Mouse (Mus musculus) layer of hippocampus, postnatal 14 days (tissue): Measurements from ENCODE around the gene Vmn2r70. TPM values are rescaled to one million over a fixed set of nuclear protein-coding genes. Genes with fewer than 3 reads are reported as not detected.

ENCODE experiments used
- DNase-seq, 2 experiments: peaks; one replicate each; pipeline ENCODE4 v3.0.0; 2021 to 2022; ENCODE audit warnings: low spot score in 2 of 2, mixed read lengths in 1 of 2
- long read RNA-seq, 2 experiments: library from polyadenylated mRNA; stranded (forward); transcript quantifications; one replicate each; pipeline ENCODE4 v2.0.0; 2021
- total RNA-seq, 2 experiments: library from RNA; stranded (reverse); gene quantifications; 2 replicates each; pipeline ENCODE4 v1.2.3; 2021

The Vmn2r70 gene
- total RNA-seq: not detected
- long read RNA-seq, experiment 1: 0 reads
- long read RNA-seq, experiment 2: 0 reads

- no peak for DNase-seq
These were observed at the start of gene Vmn2r70 for GRCm38 (mm10) chr7:85569092-85569491. Gene Vmn2r70, minus strand, starts transcription at chr7:85569192.

DNA sequence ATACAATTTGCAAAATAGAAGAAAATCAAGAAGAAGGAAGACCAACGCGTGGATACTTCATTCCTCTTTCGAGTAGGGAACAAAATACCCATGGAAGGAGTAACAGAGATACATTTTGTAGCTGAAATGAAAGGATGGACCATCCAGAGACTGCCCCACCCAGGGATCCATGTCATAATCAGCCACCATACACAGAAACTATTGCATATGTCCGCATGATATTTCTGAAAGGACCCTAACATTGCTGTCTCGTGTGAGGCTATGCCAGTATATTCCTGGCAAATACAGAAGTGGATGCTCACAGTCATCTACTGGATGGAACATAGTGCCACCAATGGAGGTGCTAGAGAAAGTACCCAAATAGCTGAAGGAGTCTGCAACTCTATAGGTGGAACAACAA, 6.2 kb downstream of the Vmn2r70 start, which contains the start of gene Vmn2r71:
Gene Vmn2r71, plus strand, starts transcription at position 301 of the 400 bp plus-strand sequence.
- no peak for DNase-seq

DNA sequence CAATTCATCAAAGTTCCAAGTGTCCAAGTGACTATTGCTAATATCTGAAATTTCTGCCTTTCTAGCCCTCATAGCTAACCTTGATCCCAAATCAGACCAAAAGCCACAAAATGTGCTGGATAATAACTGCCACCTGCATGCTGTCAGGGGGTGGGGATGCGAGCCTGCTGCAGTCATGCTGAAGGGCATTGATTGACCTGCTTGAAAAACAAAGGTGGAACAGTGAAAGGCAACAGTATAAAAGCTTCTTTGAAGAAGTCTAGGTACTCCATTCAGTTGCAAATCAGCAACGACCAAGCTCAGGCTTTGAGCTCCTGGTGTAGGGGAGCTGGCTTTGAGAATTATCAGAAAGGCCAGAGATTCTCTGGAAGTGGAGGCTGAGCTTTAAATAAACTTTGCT, 25.9 kb downstream of the Vmn2r70 start:
- no peak for DNase-seq

DNA sequence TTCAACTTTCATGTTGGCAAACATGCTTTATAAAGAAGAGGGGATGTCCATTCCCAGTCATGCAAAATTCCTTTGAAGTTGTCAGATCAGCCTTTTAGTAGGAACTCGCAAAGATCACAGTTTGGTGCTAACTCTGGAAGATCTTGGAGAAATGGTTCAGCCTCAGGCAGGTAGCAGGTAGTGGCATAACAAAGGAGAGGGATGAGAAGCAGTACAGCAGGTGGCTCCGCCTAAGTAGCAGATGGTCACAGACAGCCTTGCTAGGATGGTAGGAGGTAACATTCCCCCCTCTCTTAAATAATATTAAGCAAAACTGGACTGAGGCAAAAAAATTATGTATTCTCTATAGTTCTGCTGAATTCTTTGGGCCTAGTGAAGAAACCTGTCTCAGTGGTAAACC, 26.9 kb downstream of the Vmn2r70 start:
- no peak for DNase-seq

Other genes with a start within 250 kb of the Vmn2r70 start
- gene Vmn2r69, start 153.3 kb downstream of the Vmn2r70 start, total RNA-seq: not detected
- gene Vmn2r71, start 6.1 kb downstream of the Vmn2r70 start, total RNA-seq: not detected
- not detected for gene Vmn2r72, start 185.9 kb upstream of the Vmn2r70 start, total RNA-seq